Mouse (Mus musculus) heart, postnatal 4 days (tissue): ENCODE measurements around the gene Art4. TPM values are rescaled to one million over a fixed set of nuclear protein-coding genes. Genes with fewer than 3 reads are reported as not detected.
A peak's percentile ranks its signal among the peaks of the same experiment; 100 is the strongest.

Experiments
- DNase-seq: peaks from one replicate; pipeline ENCODE4 v3.0.0; 2021
- total RNA-seq, 2 experiments: library from RNA; stranded (reverse); gene quantifications; 2 replicates each; pipeline ENCODE4 v1.2.3; 2021

Gene Art4
- total RNA-seq, 2 experiments from 2014 or later = 7.0 to 10.5 TPM

GRCm38 (mm10) chr6:136824987-136825386, 32.5 kb downstream of the Art4 start:
- DNase-seq = no peak

GRCm38 (mm10) chr6:136821086-136821485, 36.4 kb downstream of the Art4 start:
- no peak for DNase-seq

DNA sequence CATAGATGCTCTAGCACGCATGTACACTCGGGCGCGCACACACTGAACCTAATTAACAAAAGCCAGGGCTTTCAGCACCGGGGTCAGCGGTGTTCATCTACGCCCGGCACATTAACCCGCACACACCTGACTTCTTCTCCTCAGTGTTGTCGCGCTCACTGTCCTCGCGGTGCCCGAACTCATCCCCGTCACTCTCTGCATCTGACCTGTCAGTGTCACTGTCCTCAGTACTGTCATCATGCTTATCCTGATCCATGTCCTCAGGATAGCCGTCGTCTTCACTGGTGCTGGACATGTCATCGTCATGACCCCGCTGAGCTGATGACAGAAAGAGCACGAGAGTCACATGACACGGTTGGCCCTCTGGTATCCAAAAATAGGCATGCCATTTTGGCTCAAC, 37.2 kb downstream of the Art4 start:
- no peak for DNase-seq

DNA sequence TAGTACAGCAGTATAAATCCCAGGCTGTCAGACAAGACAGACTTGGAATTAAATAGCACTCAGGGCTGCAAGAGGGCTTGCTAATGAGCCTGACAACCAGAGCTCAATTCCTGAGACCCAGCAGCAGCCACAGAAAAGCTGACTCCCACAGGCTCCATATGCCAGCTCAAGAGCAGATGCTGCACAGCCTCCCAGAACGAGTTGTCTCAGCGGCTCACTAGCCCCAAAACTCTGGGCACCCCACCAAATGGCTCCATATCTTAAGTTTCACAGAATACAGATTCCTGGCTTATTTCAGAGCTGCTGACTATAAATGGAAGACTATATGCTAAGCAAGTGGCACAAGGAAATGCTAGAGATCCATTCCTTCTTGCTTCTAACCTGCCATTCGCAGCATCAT, 40.0 kb downstream of the Art4 start:
- DNase-seq = no peak

DNA sequence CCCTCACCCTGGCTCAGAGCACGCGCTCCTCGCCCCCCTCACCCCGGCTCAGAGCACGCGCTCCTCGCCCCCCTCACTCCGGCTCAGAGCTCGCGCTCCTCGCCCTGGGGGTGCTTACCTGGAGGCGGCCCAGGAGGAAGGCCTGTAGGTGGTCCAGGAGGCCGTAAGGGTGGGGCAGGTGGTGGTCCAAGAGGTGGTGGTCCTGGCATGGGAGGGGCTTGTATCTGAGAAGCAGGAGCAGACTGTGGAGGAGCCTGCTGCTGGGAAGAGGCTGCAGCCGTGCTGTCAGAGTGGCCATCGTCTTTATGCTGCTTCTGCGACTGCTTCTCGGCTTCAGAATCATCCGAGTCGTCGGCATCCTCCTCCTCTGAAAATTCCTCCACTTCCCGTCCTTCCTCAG, 40.7 kb downstream of the Art4 start:
- DNase-seq = no peak

DNA sequence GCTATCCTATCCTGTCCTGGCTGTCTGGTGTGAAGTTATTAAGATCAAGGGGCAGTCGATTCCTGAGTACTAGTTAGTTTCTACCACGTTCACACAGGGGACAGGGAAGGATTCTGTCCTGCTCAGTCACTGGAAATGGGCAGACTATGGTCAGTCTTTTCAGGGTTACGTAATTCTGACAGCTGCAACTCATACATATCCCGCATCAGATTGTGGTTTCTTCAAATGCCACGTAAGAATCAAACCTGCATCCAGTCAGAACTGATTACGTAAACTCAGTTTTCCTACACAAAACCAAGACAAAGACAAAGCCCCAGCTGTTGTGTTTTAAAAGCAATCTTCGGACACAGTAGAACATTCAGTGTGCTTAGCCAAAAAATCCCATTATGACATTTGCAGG, 42.2 kb downstream of the Art4 start:
- DNase-seq = no peak

GRCm38 (mm10) chr6:136813117-136813516, 44.4 kb downstream of the Art4 start:
- DNase-seq = peak; percentile 42

- DNase-seq = no peak
Observed at GRCm38 (mm10) chr6:136811196-136811595, 46.3 kb downstream of the Art4 start.

GRCm38 (mm10) chr6:136809673-136810072, 47.9 kb downstream of the Art4 start:
- no peak for DNase-seq

- no peak for DNase-seq
Observed at GRCm38 (mm10) chr6:136809077-136809476, 48.5 kb downstream of the Art4 start.

- peak; percentile 49 for DNase-seq
Observed at GRCm38 (mm10) chr6:136808631-136809046, 48.9 kb downstream of the Art4 start.

DNA sequence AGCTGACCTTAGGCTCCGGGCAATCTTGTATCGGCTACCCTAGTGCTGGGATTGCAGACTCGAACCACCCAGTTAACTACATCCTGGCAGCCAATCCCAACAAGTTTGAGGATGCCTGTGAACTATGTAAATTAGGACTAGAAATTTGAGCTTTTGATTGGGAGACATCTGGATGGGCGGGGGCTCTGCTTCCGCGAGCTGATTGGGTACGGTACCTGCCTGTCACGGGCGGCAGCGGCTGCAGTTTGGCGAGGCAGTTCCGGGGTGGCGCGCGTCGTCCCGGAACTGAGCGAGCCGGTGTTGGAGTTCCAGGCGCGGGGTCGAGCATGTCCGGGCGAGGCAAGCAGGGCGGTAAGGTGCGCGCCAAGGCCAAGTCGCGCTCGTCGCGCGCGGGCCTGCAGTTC, 49.5 kb downstream of the Art4 start, which contains the start of gene H2afj:
TSS of gene H2afj (plus strand) at position 231 of the 404 bp plus-strand sequence.
- peak; percentile 100 for DNase-seq

DNA sequence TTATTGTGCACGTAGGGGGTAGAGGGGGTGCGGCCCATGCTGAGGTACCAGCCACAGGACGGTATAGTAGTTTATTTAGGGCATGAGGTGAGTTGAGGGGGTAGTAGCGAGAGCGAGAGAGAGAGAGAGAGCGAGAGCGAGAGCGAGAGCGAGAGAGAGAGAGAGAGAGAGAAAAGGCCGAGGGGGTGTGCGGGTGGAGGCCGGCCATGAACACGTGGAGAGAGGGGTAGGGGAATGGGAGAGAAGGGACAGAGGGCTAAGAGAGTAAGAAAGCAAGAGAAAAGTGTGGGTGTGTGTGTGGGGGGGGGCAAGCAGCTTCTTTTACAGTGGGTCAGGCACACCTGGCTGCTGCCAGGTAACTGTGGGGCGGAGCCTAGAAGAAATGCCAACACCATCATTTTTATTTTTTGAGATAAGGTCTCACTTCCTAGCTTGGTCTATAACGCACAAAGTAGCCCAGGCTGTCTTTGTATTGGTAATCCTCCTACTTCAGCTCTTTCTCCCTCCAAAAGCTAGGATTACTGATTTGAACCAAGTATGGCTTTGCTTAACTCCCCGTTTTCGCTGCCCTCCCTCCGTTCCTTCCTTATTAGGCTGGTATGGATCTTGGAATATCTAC, 50.0 kb downstream of the Art4 start:
- no peak for DNase-seq

GRCm38 (mm10) chr6:136806819-136807218, 50.7 kb downstream of the Art4 start:
- DNase-seq = no peak

GRCm38 (mm10) chr6:136805409-136805775, 52.1 kb downstream of the Art4 start:
- no peak for DNase-seq

DNA sequence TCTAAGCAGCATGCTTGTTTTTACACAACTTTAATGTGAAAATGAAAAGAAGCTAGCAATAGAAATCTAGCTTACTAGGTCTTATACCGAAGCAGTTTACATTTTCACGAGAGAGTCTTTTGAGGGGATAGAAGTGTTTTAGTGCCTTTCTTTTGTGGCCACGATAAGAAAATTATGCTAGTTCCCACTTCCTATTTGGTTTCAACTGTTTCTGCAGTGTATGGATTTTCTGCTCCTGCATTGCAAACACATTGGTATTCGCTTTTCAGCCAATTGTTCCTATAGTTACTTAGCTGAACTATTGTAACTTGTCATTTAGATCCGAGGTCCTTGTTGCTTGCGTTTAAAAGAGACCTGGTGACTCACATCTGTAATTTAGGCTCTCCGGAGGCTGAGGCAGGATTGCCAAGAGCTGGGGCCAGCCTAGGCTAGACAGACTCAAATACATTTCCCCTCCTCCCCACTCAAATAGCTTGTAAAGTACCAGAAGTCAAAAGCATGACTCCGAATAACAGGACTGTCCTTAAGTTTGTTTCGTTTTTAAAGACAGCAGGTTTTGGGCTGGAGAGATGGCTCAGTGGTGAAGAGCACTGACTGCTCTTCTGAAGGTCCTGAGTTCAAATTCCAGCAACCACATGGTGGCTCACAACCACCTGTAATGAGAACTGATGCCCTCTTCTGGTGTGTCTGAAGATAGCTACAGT, 52.7 kb downstream of the Art4 start:
- no peak for DNase-seq

- peak; percentile 98 for DNase-seq
Observed at GRCm38 (mm10) chr6:136803739-136804633, 53.5 kb downstream of the Art4 start, which contains the start of gene Hist4h4. Hist4h4 (minus strand) TSS chr6:136804415.

- no peak for DNase-seq
Observed at GRCm38 (mm10) chr6:136803093-136803738, 54.3 kb downstream of the Art4 start.

GRCm38 (mm10) chr6:136801274-136801673, 56.3 kb downstream of the Art4 start:
- DNase-seq = no peak

DNA sequence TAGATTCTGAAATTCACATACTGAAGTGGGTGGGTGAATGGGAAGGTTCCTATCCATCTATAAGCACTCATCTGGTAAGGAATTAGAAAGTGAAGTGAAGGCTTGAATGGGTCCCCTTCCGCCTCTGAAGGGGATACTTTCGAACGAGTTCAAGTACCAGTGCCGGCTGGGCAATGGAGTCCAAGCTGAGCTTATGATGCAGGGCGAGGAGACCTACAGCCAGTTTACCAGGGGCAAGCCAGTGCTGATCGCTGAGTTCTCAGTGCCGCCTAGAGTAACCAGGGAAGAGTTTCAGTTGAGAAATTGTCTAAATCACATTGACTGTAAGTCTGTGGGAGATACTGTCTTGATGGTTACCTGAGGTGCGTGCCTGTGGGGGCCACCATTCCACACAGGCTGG, 56.8 kb downstream of the Art4 start:
- DNase-seq = no peak
